Mouse (Mus musculus): ENCODE measurements around the gene Muc20.

DNA sequence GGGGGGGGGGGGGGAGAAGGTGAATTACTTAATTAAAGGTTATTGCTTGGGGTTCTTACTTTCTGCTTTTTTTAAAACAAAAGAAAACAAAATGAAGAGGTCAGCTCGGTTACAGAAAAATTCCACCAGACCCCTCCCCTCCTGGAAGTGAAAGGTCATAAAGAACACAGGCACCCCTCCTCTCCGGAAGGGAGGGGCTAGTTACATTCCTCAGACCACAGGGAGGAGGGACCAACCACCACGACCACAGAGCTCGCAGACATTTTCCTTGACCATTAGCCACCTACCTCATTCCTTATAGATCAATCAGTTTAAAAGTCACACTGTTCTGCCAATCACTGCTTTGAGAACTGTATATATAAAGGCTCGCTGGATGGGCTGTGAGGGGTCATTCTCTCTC, 6.7 kb upstream of the Muc20 start:
- TF ChIP-seq CTCF (IDR thresholded peaks at IDR 0.05; ENCODE audit: low read depth, low read length) = no peak
- TF ChIP-seq GATA2 (IDR thresholded peaks at IDR 0.05; ENCODE audit: borderline replicate concordance, low read depth, low read length) = no peak
- TF ChIP-seq POLR2AphosphoS5 (IDR thresholded peaks at IDR 0.05; ENCODE audit: insufficient replicate concordance, low read depth, low read length) = no peak
- no peak for TF ChIP-seq GATA1 (IDR thresholded peaks at IDR 0.05; ENCODE audit: borderline replicate concordance, low read length)
- TF ChIP-seq TAL1 (conservative IDR thresholded peaks at IDR 0.05; ENCODE audit: low read depth, low read length) = no peak

All from G1E (cell line).